Mouse (Mus musculus) liver, postnatal 0 days (tissue): ENCODE results near the gene Myct1.

Source experiments
- CTCF ChIP-seq: sonication (generic); IDR thresholded peaks from 2 replicates; pipeline ENCODE4 v1.5.1; 2016; ENCODE audit warnings: antibody characterized with exemption, low read depth
- EP300 ChIP-seq: IDR thresholded peaks from 2 replicates; pipeline ENCODE4 v1.6.1; 2016; ENCODE audit warnings: antibody characterized with exemption, low read depth, mild to moderate bottlenecking

DNA sequence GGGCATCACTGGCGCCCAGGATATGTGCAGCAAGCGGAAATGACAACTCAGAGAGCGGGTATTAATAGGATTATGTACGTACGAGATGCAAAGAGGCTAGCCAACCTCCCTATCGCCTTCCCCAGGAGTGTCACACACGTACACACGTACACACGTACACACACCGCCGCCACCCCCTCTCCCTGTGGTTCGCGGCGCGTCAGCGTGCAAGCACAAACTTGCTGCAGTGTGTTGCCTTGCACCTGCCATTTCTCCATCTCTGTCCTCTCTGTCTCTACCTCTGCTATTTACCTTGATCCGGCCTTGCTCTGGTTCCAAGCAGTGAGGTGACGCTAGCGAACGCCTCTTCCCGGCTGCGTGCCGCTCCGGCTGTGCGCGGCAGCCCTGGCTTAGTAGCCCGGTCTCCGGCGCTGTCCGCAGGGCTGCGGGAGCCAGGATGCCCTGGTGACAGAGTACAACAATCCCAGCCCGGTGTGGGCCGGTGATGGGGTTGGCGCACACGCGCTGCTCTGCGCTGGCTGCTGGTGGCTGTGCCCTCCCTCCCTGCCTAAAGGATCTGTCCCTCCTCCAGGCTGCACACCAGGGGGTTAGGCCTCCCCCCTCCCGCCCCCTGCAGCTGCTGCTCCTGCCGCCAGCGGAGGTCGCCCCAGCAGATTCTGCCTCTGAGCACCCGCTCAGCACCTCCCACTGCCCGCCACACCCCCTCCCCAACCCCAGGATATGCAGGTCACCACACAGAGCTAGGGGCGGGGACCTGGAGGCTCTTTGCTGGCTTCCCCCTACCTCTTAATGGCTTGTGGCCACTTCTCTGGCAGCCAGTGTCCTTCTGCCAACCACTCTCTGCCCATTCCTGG is 43.2 kb upstream of the Myct1 start:
- TF ChIP-seq CTCF (peak; percentile 30; the same call in 1 of the 2 replicates), EP300 (no peak)
